Mouse (Mus musculus) kidney, postnatal 36 days (tissue): Measurements from ENCODE around the gene Serpina3k.
"Not testable (repeated sequence)": the region's sequence is repeated elsewhere in the genome, so short reads cannot be mapped to it uniquely, and the experiment has no call there.

Experiments used
- DNase-seq, 2 experiments: peaks; one replicate each; pipeline ENCODE4 v3.0.0; 2021 to 2022; ENCODE audit warnings: mixed read lengths in 2 of 2

Gene Serpina3k

DNA sequence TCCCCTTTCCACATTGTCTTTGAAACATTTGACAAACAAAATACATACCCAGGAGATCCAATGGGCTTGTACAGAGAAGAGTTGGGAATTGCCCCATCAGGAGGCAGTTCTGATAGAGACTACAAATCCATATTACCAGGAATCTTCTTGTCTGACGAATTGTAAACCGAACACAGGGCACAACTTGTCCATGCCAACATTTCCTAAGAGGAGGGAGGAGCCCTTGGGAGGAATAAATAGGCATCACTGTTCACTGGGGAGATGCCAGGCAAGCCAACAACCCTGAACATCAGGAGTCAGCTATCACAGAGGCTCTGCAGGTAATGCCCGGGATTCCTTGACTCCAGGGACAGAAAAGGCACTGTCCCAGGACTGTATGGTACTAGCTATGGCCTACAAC is at the start of gene Serpina3k, which contains the start of gene Serpina3m:
Serpina3k (plus strand) TSS at position 261 of the 400 bp plus-strand sequence.
Serpina3m (plus strand) TSS at position 261 of the 400 bp plus-strand sequence.
- not testable (repeated sequence) for DNase-seq

DNA sequence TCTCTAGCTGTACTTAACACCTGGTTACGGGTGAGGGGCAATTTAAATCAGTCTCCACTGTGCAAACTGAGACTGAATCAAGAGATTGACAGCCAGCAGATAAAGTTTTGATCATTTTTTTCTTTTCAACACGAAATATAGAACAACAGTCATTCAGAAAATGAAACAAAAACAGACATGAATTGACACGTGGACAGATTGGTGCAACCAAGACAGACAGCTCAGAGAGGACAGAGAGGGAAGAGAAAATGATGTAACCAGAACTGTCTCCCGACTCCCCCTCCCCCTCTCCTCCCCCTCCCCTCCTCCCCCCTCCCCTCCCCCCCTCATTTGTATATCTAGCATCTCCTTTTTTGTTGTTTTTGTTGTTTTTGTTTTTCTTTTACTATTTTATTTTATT is 48.4 kb upstream of the Serpina3k start:
- no peak for DNase-seq

DNA sequence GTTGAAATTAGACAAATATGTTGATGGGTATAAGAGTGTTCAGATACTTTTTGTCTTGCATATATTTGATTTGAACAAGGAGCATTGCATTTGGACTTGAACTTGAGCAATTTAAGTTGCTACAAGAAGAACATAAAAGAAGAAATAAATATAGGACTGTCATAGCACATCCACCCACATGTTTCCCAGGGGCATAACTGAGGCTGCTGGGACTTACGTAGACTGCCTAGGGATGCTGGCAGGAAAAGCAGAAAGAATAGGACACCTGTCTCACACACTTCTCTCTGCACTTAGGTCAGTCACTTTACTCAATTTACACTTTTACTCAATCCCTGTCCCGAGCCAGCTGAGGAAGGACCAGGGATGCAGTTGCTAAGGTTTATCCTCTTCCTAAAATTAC is 44.3 kb upstream of the Serpina3k start:
- no peak for DNase-seq

DNA sequence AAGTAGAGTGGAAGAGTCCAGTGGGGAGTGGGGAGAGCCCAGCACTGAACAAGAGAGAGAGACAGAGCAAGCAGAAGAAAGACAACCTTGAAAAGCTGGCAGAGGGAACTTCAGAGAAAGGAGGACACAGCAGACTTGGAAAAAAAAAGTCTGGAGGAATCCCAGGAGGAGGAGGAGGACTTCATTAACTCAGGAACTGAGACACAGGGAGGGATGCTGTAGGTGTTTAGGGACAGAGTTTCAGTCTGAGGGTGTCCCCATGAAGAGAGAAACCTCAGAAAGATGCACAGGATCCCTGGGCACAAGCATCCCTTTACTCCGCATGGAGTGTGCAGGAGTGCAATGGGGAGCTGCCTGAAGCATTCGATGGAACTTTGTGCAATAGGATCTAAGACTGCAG is 40.2 kb upstream of the Serpina3k start:
- no peak for DNase-seq

DNA sequence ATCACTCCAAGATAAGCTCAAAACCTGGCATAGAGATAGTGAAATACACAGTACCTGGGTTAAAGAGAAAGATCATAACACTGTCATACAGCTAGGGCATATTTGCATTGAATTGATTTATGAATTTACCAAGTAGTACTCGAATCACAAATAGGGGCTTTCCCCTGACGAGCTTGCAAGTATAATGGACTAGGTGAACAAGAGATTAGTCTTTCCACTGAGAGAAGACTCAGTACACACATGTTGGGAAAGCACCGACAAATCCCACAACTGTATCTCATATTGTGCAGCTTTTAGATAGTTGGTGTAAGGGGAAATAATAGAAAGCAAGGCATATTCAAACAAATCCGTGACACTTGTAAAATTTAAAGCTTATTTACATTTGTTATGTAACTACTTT is 32.3 kb upstream of the Serpina3k start:
- no peak for DNase-seq

DNA sequence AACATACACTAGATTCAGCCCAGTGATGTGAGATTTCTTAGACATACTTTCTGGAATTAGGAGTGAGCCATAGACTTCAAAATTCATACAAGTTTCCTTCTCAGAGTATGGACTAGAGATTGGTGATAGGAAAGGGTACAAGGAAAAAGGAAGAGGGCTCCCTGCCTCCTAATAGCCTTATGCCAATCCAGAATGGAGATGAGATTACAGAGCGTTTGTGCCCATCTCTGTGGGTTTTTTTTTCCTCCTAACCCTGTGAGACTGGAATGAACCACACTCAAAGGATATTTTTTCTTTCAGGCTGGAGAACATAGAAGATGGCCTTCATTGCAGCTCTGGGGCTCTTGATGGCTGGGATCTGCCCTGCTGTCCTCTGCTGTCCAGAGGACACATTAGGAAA is 24.0 kb upstream of the Serpina3k start, which contains the start of gene Serpina3j:
Serpina3j (plus strand) TSS at position 301 of the 400 bp plus-strand sequence.
- DNase-seq, result no peak

DNA sequence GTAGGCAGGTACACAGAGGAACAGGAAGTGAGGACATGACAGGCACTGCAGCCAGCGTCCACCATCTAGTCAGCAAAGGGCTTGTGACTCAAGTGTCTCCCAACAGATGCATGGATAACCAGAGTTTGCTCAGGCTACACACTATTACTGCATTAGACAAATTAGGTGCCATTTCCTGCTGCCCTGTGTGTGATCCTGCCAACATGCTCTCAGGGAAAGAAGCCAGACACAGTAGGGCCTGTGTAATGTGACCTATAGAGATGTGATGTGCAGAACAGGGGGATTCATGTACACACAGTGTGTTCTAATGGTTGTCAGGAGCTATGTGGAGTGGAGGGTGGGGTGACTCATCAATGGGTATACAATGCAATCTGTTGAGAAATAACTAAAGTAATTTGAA is 15.8 kb upstream of the Serpina3k start:
- DNase-seq, result no peak

DNA sequence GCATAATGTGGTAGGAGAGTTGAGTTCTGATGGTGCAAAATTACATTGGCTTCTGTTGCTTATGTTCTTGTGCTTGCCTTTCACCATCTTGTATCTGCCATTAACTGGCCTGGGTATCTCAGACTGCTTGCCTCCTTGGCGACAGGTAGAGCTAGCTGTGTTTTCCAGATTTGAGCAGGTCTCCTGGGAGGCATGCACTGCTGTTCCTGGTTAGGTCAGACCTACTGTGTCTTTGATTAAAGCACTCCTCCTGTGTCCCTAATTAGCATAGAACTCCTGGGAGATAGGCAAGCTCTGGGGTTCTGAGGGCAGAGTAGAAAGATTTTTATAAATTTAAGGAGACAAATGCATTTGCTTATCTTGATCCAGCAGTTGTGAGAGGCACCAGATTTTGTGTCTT is 6.6 kb upstream of the Serpina3k start:
- no peak for DNase-seq

DNA sequence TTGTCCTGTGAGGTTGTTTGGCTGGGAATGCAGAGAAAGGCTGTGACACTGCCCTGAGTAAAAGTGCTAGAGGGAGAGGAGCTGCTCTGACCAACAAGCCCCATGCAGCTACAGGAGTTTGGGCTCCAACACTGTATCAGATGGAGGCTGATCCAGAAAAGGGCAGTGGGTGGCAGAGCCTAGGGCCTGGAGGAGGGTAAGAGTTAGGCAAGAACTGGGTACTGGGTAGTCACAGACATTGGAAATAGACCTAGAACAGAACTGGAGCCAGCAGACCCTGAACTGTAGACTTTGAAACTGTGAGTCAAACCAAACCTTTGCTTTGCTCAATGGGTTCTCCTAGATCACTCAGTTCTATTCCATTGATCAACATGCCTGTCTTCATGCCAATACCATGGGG is 1.4 kb upstream of the Serpina3k start:
- peak; percentile 4 to 18 for DNase-seq

DNA sequence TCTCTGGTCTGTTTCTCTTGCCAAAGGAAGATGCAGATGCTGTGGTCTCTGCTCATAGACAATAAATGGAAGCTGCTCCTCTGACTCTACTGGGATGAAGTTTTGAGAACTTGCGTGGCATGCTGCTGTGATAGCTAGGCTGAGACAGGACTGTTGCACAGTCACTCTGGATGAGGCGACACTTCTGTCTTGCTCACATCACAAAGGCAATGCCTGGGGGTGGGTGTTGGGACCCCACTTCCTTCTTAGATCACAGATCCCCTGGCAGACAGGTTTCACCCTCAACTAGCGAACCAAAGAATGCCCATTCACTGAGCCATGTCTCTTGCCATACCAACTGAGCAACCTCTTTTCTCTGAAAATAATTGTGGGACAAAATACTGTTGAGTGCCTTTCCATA is 419 bp downstream of the Serpina3k start:
- no peak for DNase-seq

DNA sequence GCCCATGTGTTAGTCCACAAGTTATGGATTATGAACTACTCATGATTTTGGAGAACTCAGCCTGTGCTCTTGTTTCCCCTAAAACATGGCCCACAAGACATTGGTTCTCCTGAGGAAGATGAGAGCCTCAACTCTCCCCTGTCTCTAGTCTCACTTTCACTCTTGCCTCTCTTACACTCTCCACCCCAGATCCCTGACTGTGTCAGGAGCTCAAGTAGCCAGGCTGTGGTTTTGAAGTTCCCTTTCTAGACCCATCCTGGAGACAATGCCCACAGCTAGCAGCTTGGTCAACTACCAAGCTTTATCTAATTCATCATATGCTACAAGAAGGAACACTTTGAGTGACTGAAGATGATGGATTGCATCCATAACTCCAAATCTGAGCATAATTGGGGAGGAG is 4.2 kb downstream of the Serpina3k start:
- not testable (repeated sequence) for DNase-seq

DNA sequence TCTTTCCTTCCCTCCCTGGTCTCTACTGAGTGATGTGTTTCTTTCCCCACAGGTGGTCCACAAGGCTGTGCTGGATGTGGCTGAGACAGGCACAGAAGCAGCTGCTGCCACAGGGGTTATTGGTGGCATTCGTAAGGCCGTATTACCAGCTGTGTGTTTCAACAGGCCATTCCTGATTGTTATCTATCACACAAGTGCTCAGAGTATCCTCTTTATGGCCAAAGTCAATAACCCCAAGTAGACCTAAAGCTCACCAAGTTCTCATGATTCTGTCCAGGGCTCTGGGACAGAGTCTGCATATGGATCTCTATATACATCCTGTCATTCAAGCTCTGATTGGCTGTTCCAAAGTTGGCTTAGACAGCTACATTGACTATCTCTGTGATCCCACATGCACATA is 6.9 kb downstream of the Serpina3k start:
- no peak for DNase-seq

DNA sequence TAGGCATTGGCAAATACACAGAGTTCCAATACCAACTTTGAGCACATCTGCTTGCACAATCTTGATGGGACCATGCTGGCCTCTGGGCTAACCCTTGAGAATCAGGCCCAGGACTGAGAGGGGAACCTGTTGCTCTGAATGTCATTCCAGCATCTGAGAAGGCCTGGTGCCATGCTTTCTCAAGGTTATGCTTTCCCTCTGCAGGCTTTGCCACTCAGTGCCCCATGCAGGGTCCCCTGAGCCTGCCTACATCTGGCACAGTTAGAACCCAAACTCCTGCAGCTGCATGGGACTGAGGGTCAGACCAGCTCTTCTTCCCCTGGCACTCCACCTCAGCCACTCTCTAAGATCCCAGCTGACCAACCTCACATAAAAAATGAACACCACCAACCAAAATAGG is 7.4 kb downstream of the Serpina3k start:
- no peak for DNase-seq

DNA sequence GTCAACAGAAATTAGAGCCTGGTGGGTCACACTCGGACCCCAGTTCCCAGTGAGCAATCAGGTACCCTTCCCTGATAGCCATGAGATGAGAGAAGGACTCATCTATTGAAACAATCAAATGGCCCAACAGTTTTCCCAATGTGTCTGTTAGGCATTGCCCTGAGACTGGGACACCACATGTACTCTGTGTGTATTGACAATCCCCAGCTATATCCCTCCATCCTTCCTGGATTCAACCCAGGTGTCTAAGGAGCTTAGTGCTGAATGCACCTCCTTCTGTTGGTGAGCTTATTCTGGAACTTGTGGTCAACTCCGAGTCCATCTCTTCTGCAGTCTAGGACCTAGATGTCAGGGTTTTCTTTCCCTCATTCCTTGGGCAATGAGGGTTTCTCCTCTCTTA is 8.8 kb downstream of the Serpina3k start:
- no peak for DNase-seq

DNA sequence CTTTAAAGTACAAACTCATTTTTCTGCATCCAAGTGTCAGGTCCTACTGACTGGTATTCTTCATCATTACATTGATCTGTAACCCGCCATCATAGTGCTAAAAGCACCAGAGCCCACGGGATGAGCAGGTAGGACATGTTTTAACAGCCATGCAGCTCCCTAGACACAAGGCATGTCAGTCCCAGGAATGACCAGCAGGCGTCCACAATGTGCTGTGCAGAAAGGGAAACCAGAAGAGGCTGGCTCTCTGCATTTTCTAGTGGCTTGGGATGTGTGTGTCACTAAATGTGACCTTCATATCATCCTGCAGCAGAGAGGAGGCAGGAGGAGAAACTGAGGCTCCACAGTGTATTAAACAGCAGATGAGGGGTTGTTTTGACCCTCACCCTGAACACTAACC is 13.5 kb downstream of the Serpina3k start:
- DNase-seq, result peak; percentile 42 to 85

DNA sequence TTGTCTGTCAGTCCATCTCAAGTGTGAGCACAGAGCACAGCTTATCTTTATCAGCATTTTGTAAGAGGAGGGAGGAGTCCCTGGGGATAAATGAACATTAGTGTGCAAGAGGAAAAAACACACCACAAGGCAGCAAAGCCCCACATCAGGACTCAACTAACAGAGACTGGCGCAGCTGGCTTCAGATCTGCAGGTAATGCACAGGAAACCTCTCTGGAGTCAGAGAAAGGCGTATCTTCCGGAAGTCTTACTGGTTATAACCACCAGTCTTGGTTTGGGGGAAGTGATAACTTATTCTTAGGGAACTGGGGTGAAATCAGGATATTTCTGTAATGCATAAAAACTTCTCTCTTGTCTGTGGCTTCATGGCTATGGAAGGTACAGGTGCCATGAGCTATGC is 17.7 kb downstream of the Serpina3k start:
- DNase-seq, result no peak

DNA sequence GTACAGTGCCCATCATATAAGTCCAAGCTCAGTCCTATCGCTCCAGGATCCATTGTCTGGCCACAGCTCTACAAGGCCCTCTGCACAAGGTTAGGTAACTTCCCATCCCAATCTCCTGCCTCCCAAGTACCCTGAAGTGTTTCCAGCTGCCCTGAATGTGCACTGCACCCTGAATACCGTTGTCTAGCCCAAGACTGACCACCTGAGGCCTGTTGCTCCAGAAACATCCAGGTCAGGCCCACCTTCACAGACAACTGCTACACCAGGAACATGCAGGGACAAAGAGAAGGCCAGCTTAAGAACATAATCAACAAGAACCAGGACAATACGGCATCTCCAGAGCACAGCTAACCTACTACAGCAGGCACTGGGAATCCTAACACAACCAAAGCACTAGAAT is 31.7 kb downstream of the Serpina3k start:
- DNase-seq, result no peak

DNA sequence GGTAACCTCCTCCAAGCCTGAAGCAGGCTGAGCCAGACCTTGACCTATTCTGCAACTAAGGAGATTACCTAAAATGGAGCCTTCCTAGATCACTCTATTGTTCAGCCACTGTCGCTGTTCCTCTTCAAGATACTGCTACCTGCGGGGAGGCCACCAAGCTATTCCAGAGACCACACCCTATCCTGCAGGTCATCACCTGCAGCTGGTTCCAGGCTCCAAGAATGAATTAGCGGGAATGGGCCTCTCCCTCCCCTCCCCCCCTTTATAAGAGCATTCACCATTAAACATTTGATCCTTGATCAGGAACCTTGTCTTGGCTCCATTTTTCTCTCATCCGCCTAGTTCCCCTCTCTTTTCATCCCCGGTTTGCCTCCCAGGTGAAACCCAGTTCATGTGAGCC is 38.9 kb downstream of the Serpina3k start:
- not testable (repeated sequence) for DNase-seq

DNA sequence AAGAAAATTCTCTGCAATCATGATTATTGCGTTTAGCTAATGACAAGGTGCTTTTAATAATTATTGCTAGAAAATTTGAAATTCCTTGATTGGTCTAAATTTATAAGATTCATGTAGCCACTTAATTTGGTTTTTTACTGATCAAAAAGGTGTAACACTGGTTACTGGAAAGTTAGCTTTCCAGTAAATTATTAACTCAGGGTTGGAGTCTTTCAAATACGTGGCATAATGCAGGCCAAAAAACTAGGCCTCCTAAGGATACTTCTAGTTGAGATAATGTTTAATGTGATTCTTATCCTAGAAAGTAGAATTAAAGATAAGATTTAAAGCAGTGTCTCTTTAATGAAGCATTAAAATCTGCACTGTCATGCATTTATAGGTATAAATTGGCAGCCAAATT is 40.1 kb downstream of the Serpina3k start:
- DNase-seq, result peak in 1 of 2 experiments; percentile 41

DNA sequence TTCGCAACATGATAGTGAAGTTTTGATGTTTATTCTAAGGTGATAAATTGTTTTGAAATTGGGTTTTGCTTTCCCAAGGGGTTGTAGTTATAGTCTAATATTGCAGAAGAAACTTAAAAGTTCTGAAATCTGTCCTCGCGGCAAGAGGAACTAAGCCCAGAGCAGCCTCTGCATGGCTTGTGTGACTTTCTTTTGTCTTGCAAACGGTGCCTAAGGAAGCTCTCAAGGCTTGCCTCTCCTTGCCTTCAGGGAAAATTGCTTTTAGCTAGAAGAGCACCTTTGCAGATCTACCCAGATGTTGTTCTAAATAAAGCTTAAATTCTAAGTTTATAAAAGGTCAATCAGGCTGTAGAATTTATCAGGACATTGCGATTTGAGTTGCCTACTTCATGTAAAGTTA is 40.5 kb downstream of the Serpina3k start:
- DNase-seq, result not testable (repeated sequence)

DNA sequence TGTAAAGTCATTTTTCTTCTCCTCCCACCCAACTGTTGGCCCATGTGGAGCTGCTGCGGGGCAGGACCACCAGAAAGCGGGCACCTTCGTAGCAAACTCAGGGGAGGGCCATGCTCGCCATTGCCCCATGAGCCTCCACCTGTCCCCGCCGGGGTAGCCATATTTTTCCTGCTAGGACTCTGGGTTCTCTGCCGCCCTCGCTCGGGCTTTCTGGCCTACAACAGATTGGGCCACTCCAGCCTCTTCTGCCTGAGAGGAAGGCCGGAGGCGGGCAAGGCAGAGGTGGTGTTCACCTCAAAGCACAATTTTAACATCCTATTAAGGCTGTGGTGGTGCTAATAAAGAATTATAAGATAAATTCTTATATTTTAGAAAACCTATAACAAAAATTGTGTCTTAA is 41.6 kb downstream of the Serpina3k start:
- no peak for DNase-seq

DNA sequence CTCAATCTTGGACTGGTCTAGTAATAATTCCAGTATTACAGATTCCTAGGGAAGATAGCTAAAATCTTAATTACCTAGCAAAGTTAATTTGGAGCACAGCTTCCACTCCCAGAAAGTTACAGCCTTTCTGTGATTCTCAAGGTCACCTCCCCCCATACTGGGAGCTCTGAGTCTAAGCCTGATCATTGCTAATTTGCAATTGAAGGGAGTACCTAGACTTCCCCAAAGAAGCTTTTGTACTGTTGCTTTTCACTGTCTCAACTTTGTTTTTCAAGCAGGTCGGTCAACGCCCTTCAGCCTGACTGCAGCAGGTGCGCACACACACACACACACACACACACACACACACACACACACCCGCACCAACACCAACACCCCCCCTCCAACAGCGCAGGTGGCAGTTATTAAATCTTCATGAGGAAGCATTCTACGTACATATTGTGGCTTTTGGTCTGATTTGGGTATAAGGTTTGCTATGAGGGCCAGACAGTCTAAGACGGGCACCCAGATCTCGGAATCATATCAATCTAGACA is 42.9 kb downstream of the Serpina3k start:
- DNase-seq, result not testable (repeated sequence)

DNA sequence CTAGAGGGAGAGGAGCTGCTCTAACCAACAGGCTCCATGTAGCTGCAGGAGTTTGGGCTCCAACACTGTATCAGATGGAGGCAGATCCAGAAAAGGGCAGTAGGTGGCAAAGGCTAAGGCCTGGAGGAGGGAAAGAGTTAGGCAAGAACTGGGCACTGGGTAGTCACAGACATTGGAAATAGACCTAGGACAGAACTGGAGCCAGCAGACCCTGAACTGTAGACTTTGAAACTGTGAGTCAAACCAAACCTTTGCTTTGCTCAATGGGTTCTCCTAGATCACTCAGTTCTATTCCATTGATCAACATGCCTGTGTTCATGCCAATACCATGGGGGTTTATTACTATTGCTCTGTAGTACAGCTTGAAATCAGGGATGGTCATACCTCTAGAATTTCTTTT is 47.7 kb downstream of the Serpina3k start:
- peak; percentile 9 to 10 for DNase-seq

DNA sequence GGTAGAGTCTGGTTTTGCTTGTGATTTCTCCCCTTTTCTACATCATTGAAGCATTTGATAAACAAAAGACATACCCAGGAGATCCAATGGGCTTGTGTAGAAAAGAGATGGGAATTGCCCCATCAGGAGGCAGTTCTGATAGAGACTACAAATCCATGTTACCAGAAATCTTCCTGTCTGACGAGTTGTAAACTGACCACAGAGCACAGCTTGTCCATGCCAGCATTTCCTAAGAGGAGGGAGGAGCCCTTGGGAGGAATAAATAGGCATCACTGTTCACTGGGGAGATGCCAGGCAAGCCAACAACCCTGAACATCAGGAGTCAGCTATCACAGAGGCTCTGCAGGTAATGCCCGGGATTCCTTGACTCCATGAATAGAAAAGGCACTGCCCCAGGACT is 48.6 kb downstream of the Serpina3k start:
- DNase-seq, result not testable (repeated sequence)

DNA sequence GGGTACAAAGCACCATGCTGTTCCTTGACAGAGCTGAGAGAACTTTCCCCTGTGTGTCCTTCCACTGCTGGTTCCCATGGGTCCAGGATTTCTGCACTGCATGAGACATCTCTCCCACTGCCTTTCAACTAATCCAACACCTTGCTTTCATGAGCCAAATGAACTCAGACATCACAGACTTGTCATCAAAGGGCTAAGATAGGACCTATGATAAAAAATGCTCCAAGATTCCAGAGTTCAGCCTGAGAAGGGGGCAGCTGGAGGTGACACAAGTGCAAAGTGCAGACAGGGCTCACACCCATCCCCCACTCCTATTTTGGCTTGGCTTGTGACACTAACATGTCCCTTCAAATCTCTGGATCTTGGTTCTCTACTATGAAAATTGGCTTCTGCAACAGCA is 50.2 kb downstream of the Serpina3k start:
- DNase-seq, result no peak
